Mouse (Mus musculus): ENCODE data around the gene Rnf181. TPM values are rescaled to one million over a fixed set of nuclear protein-coding genes. Genes with fewer than 3 reads are reported as not detected.

Gene Rnf181
- polyA plus RNA-seq, 1 experiment from 2014 or later = 96.9 TPM

DNA sequence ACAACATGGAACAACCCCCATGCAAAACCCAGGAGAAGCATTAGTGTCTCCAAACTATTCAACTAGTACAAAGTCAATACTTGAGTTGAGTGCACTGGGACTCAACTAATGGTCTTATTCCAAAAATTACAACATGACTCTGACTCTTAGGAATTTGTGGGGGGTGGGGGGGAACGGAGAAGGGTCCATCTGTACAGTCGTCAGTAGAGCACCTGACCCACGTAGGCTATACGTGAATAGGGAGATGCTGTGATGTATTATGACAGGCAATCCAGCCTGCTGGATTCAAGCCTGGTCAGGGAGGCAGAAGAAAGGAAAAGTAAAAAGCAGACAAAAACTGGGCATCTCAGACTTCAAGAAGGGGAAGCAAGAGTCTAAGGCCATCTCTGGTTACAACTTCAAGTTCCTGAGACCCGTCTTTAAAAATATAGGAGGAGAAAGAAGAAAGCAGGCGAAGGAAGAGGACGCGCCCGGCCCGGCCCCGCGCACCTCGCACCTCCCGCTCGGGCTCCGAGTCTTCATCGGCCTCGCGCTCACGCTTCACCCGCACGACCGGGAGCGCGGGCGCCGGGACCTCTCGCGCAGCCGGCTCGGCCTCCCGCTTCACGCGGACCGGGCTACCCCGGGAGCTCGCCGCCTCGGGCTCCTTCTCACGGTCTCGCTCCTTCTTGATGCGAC lies 22.2 kb downstream of the Rnf181 start:
- Histone ChIP-seq H3K9me3 (ENCODE audit: control insufficient read depth, low read length) (no peaks in the 10 kb centered on the region), H3K4me2 (ENCODE audit: low read length) (peak overlapping the region; percentile 98), H3K36me3 (ENCODE audit: control insufficient read depth, insufficient read depth, low read length) (peaks cover 22% of the 10 kb centered on the region), H3K27ac (ENCODE audit: low read depth) (peak overlapping the region; percentile 40; the same call in 1 of the 2 replicates), H3K4me3 (ENCODE audit: low read depth, low read length) (peak overlapping the region; percentile 95), H3K27me3 (replicated peaks; ENCODE audit: control insufficient read depth, insufficient read depth, low read length) (no peaks in the 10 kb centered on the region), H3K9ac (ENCODE audit: low read length) (peak overlapping the region; percentile 87), H3K4me1 (replicated peaks; ENCODE audit: control insufficient read depth, insufficient read depth, low read length) (peaks cover 21% of the 10 kb centered on the region)
- WGBS = under 1% methylated on average over 42 of the region's 42 CpGs
- DNase-seq (ENCODE audit: low spot score) (peak; percentile 90), ATAC-seq (replicated peaks; ENCODE audit: low FRiP score, low TSS enrichment, low read depth) (peak; percentile 17; the same call in 1 of the 2 replicates)

DNA sequence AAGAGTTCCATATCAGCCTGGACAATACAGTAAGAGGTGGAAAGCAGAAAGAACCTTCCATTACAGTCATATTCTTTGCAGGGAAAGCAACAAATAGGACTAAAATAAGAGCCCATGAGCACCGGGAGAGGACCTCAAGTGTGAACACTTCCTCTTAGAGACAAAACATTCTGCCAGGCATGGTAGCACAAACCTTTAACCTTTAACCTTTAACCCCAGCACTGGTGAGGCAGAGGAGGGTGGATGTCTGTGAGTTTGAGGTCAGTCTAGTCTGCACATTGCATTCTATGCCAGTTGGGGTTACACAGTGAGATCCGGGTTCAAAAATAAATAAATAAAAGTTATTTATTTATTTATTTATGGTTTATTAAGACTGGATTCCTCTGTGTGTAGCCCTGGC lies 26.3 kb downstream of the Rnf181 start:
- no peak for DNase-seq (ENCODE audit: low spot score)
- Histone ChIP-seq H3K27ac (ENCODE audit: low read depth) (no peak overlapping the region), H3K4me2 (ENCODE audit: low read length) (no peak overlapping the region), H3K36me3 (ENCODE audit: control insufficient read depth, insufficient read depth, low read length) (peaks cover 51% of the 10 kb centered on the region), H3K27me3 (replicated peaks; ENCODE audit: control insufficient read depth, insufficient read depth, low read length) (no peaks in the 10 kb centered on the region), H3K4me1 (replicated peaks; ENCODE audit: control insufficient read depth, insufficient read depth, low read length) (peaks cover 11% of the 10 kb centered on the region), H3K9me3 (ENCODE audit: control insufficient read depth, low read length) (no peaks in the 10 kb centered on the region), H3K4me3 (ENCODE audit: low read depth, low read length) (no peak overlapping the region), H3K9ac (ENCODE audit: low read length) (no peak overlapping the region)
- WGBS = 48% methylated on average over 2 of the region's 2 CpGs
- ATAC-seq (replicated peaks; ENCODE audit: low FRiP score, low TSS enrichment, low read depth) = no peak; the same call in 1 of the 2 replicates

DNA sequence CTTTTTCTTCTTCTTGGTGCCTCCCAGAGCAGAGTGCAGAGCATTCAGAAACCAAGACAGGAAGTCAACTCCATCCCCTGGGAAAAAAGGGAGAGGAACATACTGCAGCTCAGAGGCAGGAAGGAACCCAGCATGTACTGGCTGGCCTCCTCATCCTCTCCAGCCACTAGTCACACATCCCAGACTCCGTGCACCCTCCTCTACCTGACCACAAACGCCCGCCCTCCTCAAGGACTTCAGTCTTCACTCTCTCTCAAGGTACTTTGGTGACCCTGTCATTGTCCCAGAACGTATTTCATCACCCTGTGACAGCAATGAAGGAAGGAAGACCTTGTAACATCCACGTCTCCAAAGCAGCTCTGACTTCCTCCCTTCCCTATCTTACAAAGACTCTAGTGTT lies 33.6 kb downstream of the Rnf181 start:
- H3K36me3 ChIP-seq (ENCODE audit: control insufficient read depth, insufficient read depth, low read length) = peaks cover 93% of the 10 kb centered on the region
- ATAC-seq (replicated peaks; ENCODE audit: low FRiP score, low TSS enrichment, low read depth) = no peak

DNA sequence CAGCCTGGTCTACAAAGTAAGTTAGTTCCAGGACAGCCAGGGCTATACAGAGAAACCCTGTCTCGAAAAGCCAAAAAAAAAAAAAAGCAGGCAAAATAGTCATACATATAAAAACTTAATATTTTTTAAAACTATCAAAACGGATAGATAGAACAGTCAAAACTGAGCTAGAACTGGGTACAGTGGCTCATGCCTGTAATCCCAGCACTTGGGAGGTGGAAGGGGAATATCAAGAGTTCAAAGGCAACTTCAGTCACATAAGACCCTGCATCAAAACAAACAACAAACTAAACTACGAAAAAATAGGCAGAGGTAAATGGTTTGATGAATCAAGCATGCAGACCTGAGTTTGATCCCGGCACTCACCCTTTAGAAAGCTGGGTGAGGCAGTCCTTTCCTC lies 36.6 kb downstream of the Rnf181 start:
- Histone ChIP-seq H3K36me3 (ENCODE audit: control insufficient read depth, insufficient read depth, low read length) (peaks cover 91% of the 10 kb centered on the region), H3K4me3 (ENCODE audit: low read depth, low read length) (no peak overlapping the region)
- WGBS = 86% methylated on average over 4 of the region's 4 CpGs

More for the DNA sequence above, 33.6 kb downstream of the Rnf181 start:
- Histone ChIP-seq H3K4me1 (replicated peaks; ENCODE audit: control insufficient read depth, insufficient read depth, low read length) (no peaks in the 10 kb centered on the region), H3K27ac (ENCODE audit: low read depth) (no peak overlapping the region), H3K9me3 (ENCODE audit: control insufficient read depth, low read length) (no peaks in the 10 kb centered on the region), H3K4me3 (ENCODE audit: low read depth, low read length) (no peak overlapping the region), H3K4me2 (ENCODE audit: low read length) (no peak overlapping the region), H3K27me3 (replicated peaks; ENCODE audit: control insufficient read depth, insufficient read depth, low read length) (no peaks in the 10 kb centered on the region), H3K9ac (ENCODE audit: low read length) (no peak overlapping the region)
- WGBS = 81% methylated on average over 5 of the region's 5 CpGs
- no peak for DNase-seq (ENCODE audit: low spot score)

DNA sequence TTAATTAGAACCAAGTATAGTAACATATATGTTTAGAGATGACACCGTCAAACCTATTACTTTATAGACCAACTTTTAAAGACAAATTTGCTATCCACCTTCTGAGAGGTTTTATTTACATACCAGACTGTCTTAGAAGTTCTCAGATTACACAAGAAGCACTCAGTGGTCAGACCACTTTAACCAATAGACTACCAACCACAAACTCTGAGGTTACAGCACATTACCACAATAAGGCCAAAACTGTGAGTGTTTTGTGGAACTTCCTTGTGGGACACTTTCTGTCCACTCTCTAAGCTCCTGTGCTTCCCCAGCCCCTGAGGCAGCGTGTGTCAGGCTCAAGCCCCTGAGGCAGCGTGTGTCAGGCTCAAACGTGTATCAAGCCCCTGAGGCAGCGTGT lies 37.7 kb downstream of the Rnf181 start:
- no peaks in the 10 kb centered on the region for H3K27me3 ChIP-seq (replicated peaks; ENCODE audit: control insufficient read depth, insufficient read depth, low read length)
- H3K4me1 ChIP-seq (replicated peaks; ENCODE audit: control insufficient read depth, insufficient read depth, low read length) = no peaks in the 10 kb centered on the region
- no peak overlapping the region for H3K4me2 ChIP-seq (ENCODE audit: low read length)
- no peak overlapping the region for H3K27ac ChIP-seq (ENCODE audit: low read depth)
- no peak for DNase-seq (ENCODE audit: low spot score)
- no peaks in the 10 kb centered on the region for H3K9me3 ChIP-seq (ENCODE audit: control insufficient read depth, low read length)
- ATAC-seq (replicated peaks; ENCODE audit: low FRiP score, low TSS enrichment, low read depth) = no peak
- peaks cover 95% of the 10 kb centered on the region for H3K36me3 ChIP-seq (ENCODE audit: control insufficient read depth, insufficient read depth, low read length)
- WGBS = 82% methylated on average over 5 of the region's 5 CpGs
- no peak overlapping the region for H3K4me3 ChIP-seq (ENCODE audit: low read depth, low read length)
- H3K9ac ChIP-seq (ENCODE audit: low read length) = no peak overlapping the region

More for the DNA sequence above, 36.6 kb downstream of the Rnf181 start:
- H3K27me3 ChIP-seq (replicated peaks; ENCODE audit: control insufficient read depth, insufficient read depth, low read length) = no peaks in the 10 kb centered on the region
- no peaks in the 10 kb centered on the region for H3K9me3 ChIP-seq (ENCODE audit: control insufficient read depth, low read length)
- no peak overlapping the region for H3K4me2 ChIP-seq (ENCODE audit: low read length)
- no peak overlapping the region for H3K27ac ChIP-seq (ENCODE audit: low read depth)
- ATAC-seq (replicated peaks; ENCODE audit: low FRiP score, low TSS enrichment, low read depth) = no peak
- no peaks in the 10 kb centered on the region for H3K4me1 ChIP-seq (replicated peaks; ENCODE audit: control insufficient read depth, insufficient read depth, low read length)
- DNase-seq (ENCODE audit: low spot score) = no peak
- H3K9ac ChIP-seq (ENCODE audit: low read length) = no peak overlapping the region

DNA sequence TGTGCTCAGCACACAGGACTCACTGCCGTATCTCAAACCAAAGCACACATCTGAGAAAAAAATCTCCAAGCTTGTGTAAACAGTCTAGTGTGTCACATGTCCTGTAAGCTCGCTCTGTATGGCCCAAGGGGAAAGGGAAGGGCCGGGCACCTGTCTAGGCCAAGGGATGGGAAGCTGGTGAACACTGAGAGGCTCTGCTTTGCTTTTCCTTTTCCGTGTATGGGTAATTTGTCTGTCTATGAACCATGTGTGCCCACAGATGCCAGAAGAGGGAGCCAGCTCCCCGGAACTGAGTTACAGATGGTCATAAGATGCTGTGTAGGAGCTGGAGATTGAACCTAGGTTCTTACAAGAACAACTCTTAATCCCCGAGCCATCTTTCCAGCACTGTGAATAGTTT lies 40.5 kb downstream of the Rnf181 start:
- Histone ChIP-seq H3K36me3 (ENCODE audit: control insufficient read depth, insufficient read depth, low read length) (peaks cover 97% of the 10 kb centered on the region), H3K27ac (ENCODE audit: low read depth) (no peak overlapping the region), H3K4me2 (ENCODE audit: low read length) (no peak overlapping the region), H3K9me3 (ENCODE audit: control insufficient read depth, low read length) (no peaks in the 10 kb centered on the region), H3K27me3 (replicated peaks; ENCODE audit: control insufficient read depth, insufficient read depth, low read length) (no peaks in the 10 kb centered on the region), H3K4me1 (replicated peaks; ENCODE audit: control insufficient read depth, insufficient read depth, low read length) (no peaks in the 10 kb centered on the region), H3K9ac (ENCODE audit: low read length) (no peak overlapping the region), H3K4me3 (ENCODE audit: low read depth, low read length) (no peak overlapping the region)
- ATAC-seq (replicated peaks; ENCODE audit: low FRiP score, low TSS enrichment, low read depth) = peak; percentile 58; the same call in 1 of the 2 replicates
- 66% methylated on average over 6 of the region's 6 CpGs for WGBS
- no peak for DNase-seq (ENCODE audit: low spot score)

DNA sequence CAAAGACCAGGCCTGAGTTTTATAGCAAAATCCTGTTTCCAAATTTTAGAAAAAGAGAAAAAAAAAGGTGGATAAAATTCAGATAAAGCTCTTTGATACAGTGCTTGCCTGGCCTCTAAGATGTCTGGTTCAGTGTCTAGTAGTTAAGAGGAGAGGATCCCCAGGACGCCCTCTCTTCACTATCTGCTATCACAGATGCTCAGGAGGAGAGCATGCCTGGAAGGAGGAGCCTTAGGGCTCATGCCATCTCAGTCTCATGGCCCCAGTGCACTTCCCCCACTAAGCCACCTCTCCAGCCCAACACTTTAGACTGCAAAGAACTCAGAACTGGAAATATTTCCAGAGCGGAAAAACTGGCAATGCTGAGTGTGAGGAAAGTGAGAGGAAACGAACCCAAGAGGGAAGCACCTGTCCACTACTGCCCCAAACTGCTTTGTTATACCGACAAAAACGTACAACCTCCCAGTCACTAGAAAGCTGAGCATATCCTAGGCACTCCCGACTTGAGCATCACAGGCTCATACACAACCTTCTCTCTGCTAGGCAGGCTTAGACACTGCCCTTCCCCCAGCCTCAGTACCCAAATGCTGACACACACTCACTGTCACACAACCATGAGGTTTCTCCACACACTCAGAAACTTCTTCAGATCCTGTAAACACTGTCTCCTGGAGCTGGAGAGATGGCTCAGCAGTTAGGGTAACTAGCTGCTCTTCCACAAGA lies 42.8 kb downstream of the Rnf181 start:
- Histone ChIP-seq H3K4me1 (replicated peaks; ENCODE audit: control insufficient read depth, insufficient read depth, low read length) (no peaks in the 10 kb centered on the region), H3K27me3 (replicated peaks; ENCODE audit: control insufficient read depth, insufficient read depth, low read length) (no peaks in the 10 kb centered on the region), H3K36me3 (ENCODE audit: control insufficient read depth, insufficient read depth, low read length) (peaks cover 97% of the 10 kb centered on the region), H3K4me2 (ENCODE audit: low read length) (no peak overlapping the region), H3K9ac (ENCODE audit: low read length) (no peak overlapping the region), H3K27ac (ENCODE audit: low read depth) (no peak overlapping the region), H3K4me3 (ENCODE audit: low read depth, low read length) (no peak overlapping the region), H3K9me3 (ENCODE audit: control insufficient read depth, low read length) (no peaks in the 10 kb centered on the region)
- no peak for DNase-seq (ENCODE audit: low spot score)
- no peak for ATAC-seq (replicated peaks; ENCODE audit: low FRiP score, low TSS enrichment, low read depth)
- WGBS = 91% methylated on average over 6 of the region's 6 CpGs

DNA sequence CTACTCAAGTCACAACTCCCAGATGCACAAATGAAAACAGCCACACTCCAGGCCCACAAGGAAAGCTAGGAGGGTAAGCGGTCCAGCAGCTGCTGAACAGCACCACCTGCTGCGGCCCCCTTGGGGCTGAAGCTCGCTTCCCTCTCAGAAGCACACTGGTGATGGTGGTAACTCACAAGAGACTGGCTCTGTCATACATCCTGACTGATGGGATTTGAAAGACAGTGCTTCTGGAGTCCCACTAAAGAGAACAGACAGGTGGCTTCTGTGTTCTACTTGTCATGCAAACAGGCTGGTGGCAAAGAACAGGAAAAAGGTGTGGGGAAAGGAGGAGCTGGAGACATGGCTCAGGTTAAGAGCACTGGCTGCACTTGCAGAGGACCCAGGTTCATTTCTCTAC lies 43.8 kb downstream of the Rnf181 start:
- H3K9ac ChIP-seq (ENCODE audit: low read length) = no peak overlapping the region
- WGBS = 95% methylated on average over 3 of the region's 3 CpGs
- H3K27ac ChIP-seq (ENCODE audit: low read depth) = no peak overlapping the region
- H3K4me3 ChIP-seq (ENCODE audit: low read depth, low read length) = no peak overlapping the region
- no peaks in the 10 kb centered on the region for H3K4me1 ChIP-seq (replicated peaks; ENCODE audit: control insufficient read depth, insufficient read depth, low read length)
- DNase-seq (ENCODE audit: low spot score) (no peak), ATAC-seq (replicated peaks; ENCODE audit: low FRiP score, low TSS enrichment, low read depth) (no peak)
- peaks cover 96% of the 10 kb centered on the region for H3K36me3 ChIP-seq (ENCODE audit: control insufficient read depth, insufficient read depth, low read length)
- no peak overlapping the region for H3K4me2 ChIP-seq (ENCODE audit: low read length)
- H3K27me3 ChIP-seq (replicated peaks; ENCODE audit: control insufficient read depth, insufficient read depth, low read length) = no peaks in the 10 kb centered on the region
- H3K9me3 ChIP-seq (ENCODE audit: control insufficient read depth, low read length) = no peaks in the 10 kb centered on the region

Measured in intestine, embryonic 14.5 days (tissue).